Mouse (Mus musculus) spleen, adult 2 months (tissue): ENCODE measurements around the gene Rab3il1. TPM values are rescaled to one million over a fixed set of nuclear protein-coding genes. Genes with fewer than 3 reads are reported as not detected.

Experiments used
- DNase-seq, 2 experiments: peaks; one replicate each; pipeline versions ENCODE4 v3.0.0 to v3.0.0-alpha.2; 2012 to 2021; ENCODE audit warnings: low spot score in 2 of 2, low read depth in 1 of 2
- H3K27ac ChIP-seq: fragments of 200-500 bp; 2 replicates; pipeline ENCODE4 v1.5.1; 2012; ENCODE audit warnings: low read length, inconsistent platforms; ENCODE audit not compliant: insufficient read depth
- H3K27me3 ChIP-seq: fragments of 200-500 bp; 2 replicates; pipeline ENCODE4 v1.6.1; 2012; ENCODE audit warnings: mild to moderate bottlenecking, moderate library complexity, low read length, inconsistent platforms; ENCODE audit not compliant: control insufficient read depth, insufficient read depth
- H3K36me3 ChIP-seq: fragments of 200-500 bp; 2 replicates; pipeline ENCODE4 v1.6.1; 2012; ENCODE audit warnings: mild to moderate bottlenecking, low read length, inconsistent platforms; ENCODE audit not compliant: control insufficient read depth, insufficient read depth
- H3K4me1 ChIP-seq: fragments of 200-500 bp; 2 replicates; pipeline ENCODE4 v1.6.1; 2011; ENCODE audit warnings: inconsistent platforms; ENCODE audit not compliant: control insufficient read depth, insufficient read depth, insufficient read length
- H3K4me3 ChIP-seq: fragments of 200-500 bp; 2 replicates; pipeline ENCODE4 v1.5.1; 2011; ENCODE audit warnings: mild to moderate bottlenecking, inconsistent platforms; ENCODE audit not compliant: insufficient read depth, insufficient read length; ENCODE audit errors: extremely low read depth
- CTCF ChIP-seq: fragments of 200-500 bp; IDR thresholded peaks from 2 replicates; pipeline ENCODE4 v1.5.1; 2011; ENCODE audit warnings: mild to moderate bottlenecking, inconsistent platforms; ENCODE audit not compliant: insufficient read depth, insufficient read length, insufficient replicate concordance; ENCODE audit errors: extremely low read depth
- POLR2A ChIP-seq: fragments of 200-500 bp; IDR thresholded peaks from 2 replicates; pipeline ENCODE4 v1.6.1; 2011; ENCODE audit warnings: low read depth, low read length, inconsistent platforms
- WGBS: fragments of 180-500 bp; shearing (Covaris S2); methylation state at CpG from one replicate; pipeline ENCODE4 v1.1.7; 2018; 5-methylcytosine and 5-hydroxymethylcytosine counted together
- polyA plus RNA-seq: library from polyadenylated mRNA; depleted of rRNA; stranded (reverse); fragments of >200 nt; gene quantifications from 2 replicates; pipeline ENCODE4 v1.2.3, GENCODE M21; 2012; rRNA removed

The Rab3il1 gene
- polyA plus RNA-seq, 1 experiment = 73.5 TPM

DNA sequence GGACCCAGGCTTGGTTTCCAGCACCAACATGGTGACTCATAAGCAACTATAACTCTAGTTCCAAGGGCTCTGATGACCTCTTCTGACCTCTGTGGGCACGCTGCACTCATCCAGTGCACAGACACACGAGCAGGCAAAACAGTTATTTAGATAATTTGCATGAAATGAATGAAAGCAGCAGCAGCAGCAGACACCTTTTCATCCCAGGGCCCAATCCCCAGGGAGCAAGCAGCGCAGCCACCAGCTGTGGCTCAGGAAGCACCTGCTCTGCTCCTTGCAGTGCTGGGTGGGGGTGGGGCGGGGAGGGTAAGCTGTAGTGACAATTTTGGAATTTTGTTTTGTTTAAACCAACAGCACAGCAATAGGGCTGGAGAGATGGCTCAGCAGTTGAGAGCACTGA lies 70.4 kb downstream of the Rab3il1 start:
- WGBS = 42% methylated on average over 4 of the region's 4 CpGs
- H3K27ac ChIP-seq = no peak overlapping the region
- H3K4me1 ChIP-seq = peaks cover 12% of the 10 kb centered on the region; the same call in 1 of the 2 replicates
- no peaks in the 10 kb centered on the region for H3K36me3 ChIP-seq
- no peak overlapping the region for H3K4me3 ChIP-seq
- no peaks in the 10 kb centered on the region for H3K27me3 ChIP-seq
- TF ChIP-seq POLR2A (no peak), CTCF (no peak)
- DNase-seq = no peak

DNA sequence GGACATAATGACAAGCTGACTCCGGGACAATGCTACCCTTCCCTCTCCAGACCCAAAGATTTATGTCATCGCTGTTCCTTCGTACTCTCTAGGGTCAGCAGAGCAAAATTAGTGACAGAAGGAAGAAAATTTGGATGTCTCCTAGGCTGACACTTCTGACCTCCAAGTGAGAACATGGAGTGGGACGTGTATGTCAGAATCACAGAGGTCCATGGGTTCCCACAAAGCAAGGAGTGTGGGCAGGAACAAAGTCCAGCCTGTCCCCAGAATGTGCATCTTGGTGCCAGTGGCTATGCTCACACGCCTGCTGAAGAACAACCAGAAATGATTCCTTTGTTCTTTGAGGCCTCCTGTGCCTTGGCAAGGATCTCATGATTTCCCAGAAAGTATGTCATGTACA lies 71.7 kb downstream of the Rab3il1 start:
- Histone ChIP-seq H3K36me3 (no peaks in the 10 kb centered on the region), H3K4me3 (no peak overlapping the region), H3K27ac (no peak overlapping the region), H3K27me3 (no peaks in the 10 kb centered on the region), H3K4me1 (peaks cover 12% of the 10 kb centered on the region; the same call in 1 of the 2 replicates)
- TF ChIP-seq CTCF (no peak), POLR2A (no peak)
- 92% methylated on average over 5 of the region's 5 CpGs for WGBS
- DNase-seq = no peak

DNA sequence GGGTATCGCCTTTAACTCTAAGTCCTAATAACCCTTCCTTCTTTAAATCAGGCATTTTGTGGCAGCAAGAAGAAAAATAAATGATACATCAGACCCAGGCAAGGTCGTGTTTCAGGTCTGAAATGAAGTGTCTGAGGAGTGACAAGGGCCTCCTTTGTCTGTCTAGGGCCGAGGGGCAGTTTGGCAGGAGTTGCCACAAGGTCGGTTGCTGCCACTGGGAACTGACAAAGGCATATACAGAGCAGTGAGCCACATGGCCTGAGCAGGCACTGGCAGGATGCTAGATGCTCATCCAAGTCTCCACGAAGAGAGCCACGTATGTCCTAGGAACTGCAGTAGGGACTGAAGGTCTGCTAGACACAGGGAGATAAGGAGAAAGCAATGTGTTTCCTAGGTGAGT lies 76.9 kb downstream of the Rab3il1 start:
- no peaks in the 10 kb centered on the region for H3K4me1 ChIP-seq
- H3K27me3 ChIP-seq = no peaks in the 10 kb centered on the region
- H3K27ac ChIP-seq = no peak overlapping the region
- no peak for DNase-seq
- TF ChIP-seq POLR2A (no peak), CTCF (no peak)
- H3K36me3 ChIP-seq = no peaks in the 10 kb centered on the region
- 92% methylated on average over 6 of the region's 6 CpGs for WGBS
- H3K4me3 ChIP-seq = no peak overlapping the region

DNA sequence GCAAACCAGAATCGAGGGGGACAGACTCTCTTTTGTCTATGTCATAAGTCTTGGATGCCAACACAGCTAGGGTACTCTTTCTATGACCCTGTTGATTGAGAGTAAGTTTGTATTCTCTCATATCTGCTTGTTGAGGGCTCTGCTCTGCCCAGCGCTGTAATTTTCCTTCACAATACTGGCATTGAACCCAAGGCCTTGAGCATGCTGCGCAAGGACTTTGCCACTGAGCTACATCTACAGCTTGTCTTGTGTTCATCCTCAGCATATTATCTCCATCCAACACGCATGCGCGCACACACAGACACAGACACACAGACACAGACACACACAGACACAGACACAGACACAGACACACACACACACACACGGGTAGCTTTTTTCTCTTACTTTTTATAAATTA lies 78.9 kb downstream of the Rab3il1 start:
- TF ChIP-seq POLR2A (no peak), CTCF (no peak)
- no peaks in the 10 kb centered on the region for H3K4me1 ChIP-seq
- H3K27ac ChIP-seq = no peak overlapping the region
- no peaks in the 10 kb centered on the region for H3K36me3 ChIP-seq
- H3K4me3 ChIP-seq = no peak overlapping the region
- H3K27me3 ChIP-seq = no peaks in the 10 kb centered on the region
- no peak for DNase-seq
- WGBS = 97% methylated on average over 7 of the region's 7 CpGs

DNA sequence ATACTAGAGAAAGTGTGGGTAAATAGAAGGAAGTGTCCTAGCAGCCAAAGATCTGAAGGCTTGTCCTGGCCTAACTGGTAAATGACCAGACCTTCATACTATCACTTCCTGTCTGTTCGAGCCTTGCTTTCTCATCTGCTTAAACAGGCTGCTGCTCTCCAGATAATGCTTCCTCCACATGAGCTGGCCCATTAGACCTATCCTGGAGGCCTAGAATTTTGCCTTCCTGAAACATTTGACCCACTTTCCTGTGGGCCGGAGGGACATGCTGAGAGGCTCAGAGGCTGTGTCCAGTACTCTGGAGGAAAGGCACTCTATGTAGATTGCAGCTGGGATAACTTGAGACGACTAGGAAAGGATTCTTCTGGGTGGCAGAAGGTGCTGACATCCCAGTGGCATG lies 80.6 kb downstream of the Rab3il1 start:
- DNase-seq = no peak
- no peaks in the 10 kb centered on the region for H3K27me3 ChIP-seq
- no peak overlapping the region for H3K27ac ChIP-seq
- 81% methylated on average over 3 of the region's 3 CpGs for WGBS
- no peak overlapping the region for H3K4me3 ChIP-seq
- TF ChIP-seq POLR2A (no peak), CTCF (no peak)
- no peaks in the 10 kb centered on the region for H3K36me3 ChIP-seq
- H3K4me1 ChIP-seq = no peaks in the 10 kb centered on the region

DNA sequence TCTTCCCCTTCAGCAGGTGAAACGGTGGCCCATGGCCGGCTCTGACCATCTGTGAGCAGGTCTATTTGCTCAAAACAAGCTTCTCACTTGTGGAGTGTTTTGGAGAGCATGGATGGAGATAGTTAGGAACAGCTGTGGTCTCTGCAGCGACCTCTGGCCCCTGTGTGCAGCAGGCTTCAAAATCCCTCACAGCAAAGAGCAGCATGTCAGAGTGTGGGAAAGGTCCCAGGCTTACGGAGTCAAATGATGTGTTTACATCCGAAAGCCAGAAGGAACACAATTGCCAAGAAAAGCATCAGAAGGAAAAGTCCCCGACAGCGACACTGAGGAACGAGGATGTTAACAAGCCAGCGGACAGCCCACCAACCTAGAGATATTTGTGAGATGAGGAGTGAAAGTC lies 84.0 kb downstream of the Rab3il1 start:
- WGBS = 94% methylated on average over 9 of the region's 9 CpGs
- Histone ChIP-seq H3K4me1 (no peaks in the 10 kb centered on the region), H3K4me3 (no peak overlapping the region), H3K27ac (no peak overlapping the region), H3K36me3 (no peaks in the 10 kb centered on the region), H3K27me3 (no peaks in the 10 kb centered on the region)
- no peak for DNase-seq
- TF ChIP-seq POLR2A = no peak
- TF ChIP-seq CTCF = no peak

DNA sequence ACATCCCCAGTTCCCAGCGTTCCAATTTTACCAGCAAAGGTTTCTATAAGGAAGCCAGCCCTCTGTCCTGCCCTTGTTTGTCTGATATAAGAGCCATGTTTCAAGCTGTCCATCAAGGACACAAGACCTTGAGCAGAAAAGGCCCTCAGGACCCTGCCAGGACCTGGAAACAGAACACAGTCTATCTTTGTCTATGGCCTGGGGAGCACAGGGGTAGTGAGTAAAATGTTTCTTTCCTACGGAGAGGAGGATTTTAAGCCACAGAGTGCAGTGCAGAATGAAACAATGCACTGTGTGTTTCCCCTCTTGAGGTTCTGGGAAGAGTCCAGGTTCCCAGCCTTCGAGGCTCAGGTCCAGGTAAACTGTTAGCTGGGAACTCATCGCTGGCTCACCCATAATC lies 85.5 kb downstream of the Rab3il1 start:
- TF ChIP-seq POLR2A = no peak
- no peak for TF ChIP-seq CTCF
- Histone ChIP-seq H3K36me3 (no peaks in the 10 kb centered on the region), H3K4me3 (no peak overlapping the region), H3K4me1 (no peaks in the 10 kb centered on the region), H3K27me3 (no peaks in the 10 kb centered on the region), H3K27ac (no peak overlapping the region)
- WGBS = 97% methylated on average over 4 of the region's 4 CpGs
- no peak for DNase-seq

Other genes with a start within 250 kb of the Rab3il1 start
- gene Scgb2a2, start 154.1 kb upstream of the Rab3il1 start, polyA plus RNA-seq = not detected in 2 replicates
- gene Incenp, start 102.1 kb upstream of the Rab3il1 start, polyA plus RNA-seq = 17.2 and 18.8 TPM in 2 replicates
- 3,609 and 4,045 TPM in 2 replicates for gene Fth1, start 21.1 kb upstream of the Rab3il1 start, polyA plus RNA-seq
- gene Best1, start within 50 bp of the Rab3il1 start, polyA plus RNA-seq = 0.14 and 0.20 TPM in 2 replicates
- 22.0 and 24.3 TPM in 2 replicates for gene Fads3, start 39.9 kb downstream of the Rab3il1 start, polyA plus RNA-seq
- gene Fads2, start 100.1 kb downstream of the Rab3il1 start, polyA plus RNA-seq = 9.6 and 12.2 TPM in 2 replicates
- gene Fads1, start 181.2 kb downstream of the Rab3il1 start, polyA plus RNA-seq = 17.8 and 20.0 TPM in 2 replicates
- 70.4 and 88.0 TPM in 2 replicates for gene Tmem258, start 202.3 kb downstream of the Rab3il1 start, polyA plus RNA-seq
- 16.0 and 23.4 TPM in 2 replicates for gene Fen1, start 202.5 kb downstream of the Rab3il1 start, polyA plus RNA-seq
- gene Myrf, start 239.1 kb downstream of the Rab3il1 start, polyA plus RNA-seq = 2.3 and 3.8 TPM in 2 replicates